Mouse (Mus musculus) lung, adult 2 months (tissue): ENCODE results near the gene Ttpal.
"Not testable (repeated sequence)": the region's sequence is repeated elsewhere in the genome, so short reads cannot be mapped to it uniquely, and the experiment has no call there.

Source experiments
- CTCF ChIP-seq: fragments of 200-500 bp; IDR thresholded peaks from 2 replicates; pipeline ENCODE4 v1.5.1; 2011; ENCODE audit warnings: mild to moderate bottlenecking, low read length, control low read depth; ENCODE audit not compliant: insufficient read depth
- POLR2A ChIP-seq: fragments of 200-500 bp; IDR thresholded peaks from 2 replicates; pipeline ENCODE4 v1.6.1; 2011; ENCODE audit warnings: low read depth, mild to moderate bottlenecking, control low read depth, low read length, borderline replicate concordance; ENCODE audit errors: extremely low read depth

DNA sequence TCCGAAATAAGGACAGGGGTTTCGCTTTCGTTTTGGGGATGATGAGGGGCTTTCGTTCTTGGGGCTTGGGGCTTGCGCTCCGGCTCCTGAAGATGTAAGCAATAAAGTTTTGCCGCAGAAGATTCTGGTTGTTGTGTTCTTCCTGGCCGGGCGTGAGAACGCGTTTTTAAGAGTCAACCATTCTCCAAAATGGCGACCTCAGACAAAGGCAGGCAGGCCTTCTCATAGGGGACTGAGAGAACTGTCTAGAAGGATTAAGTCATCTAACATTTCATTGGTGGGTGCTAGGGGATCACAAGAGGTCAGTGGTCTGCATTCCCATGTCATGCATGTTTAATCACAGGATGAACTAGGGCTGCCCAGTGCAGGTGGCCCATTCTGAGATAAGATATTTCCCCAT lies 53.6 kb downstream of the Ttpal start:
- TF ChIP-seq POLR2A, CTCF: not testable (repeated sequence)
